Mouse (Mus musculus) cerebellum, postnatal 4 days (tissue): Measurements from ENCODE around the gene Gpr39.

ENCODE experiments used
- DNase-seq, 2 experiments: peaks; one replicate each; pipeline ENCODE4 v3.0.0; 2022; ENCODE audit warnings: low spot score in 2 of 2, mixed read lengths in 1 of 2

Gpr39 gene

GRCm38 (mm10) chr1:125808426-125808825 lies 131.6 kb downstream of the Gpr39 start:
- DNase-seq = peak in 1 of 2 experiments; percentile 8

GRCm38 (mm10) chr1:125813141-125813782 lies 136.5 kb downstream of the Gpr39 start:
- DNase-seq = no peak

- no peak for DNase-seq
These were observed 144.3 kb downstream of the Gpr39 start for GRCm38 (mm10) chr1:125821101-125821500.

GRCm38 (mm10) chr1:125823611-125824010 lies 146.8 kb downstream of the Gpr39 start:
- no peak for DNase-seq

GRCm38 (mm10) chr1:125837507-125837906 lies 160.7 kb downstream of the Gpr39 start:
- no peak for DNase-seq

GRCm38 (mm10) chr1:125839746-125840392 lies 163.1 kb downstream of the Gpr39 start:
- DNase-seq = peak in 1 of 2 experiments; percentile 45

- DNase-seq = no peak
These were observed 177.9 kb downstream of the Gpr39 start for GRCm38 (mm10) chr1:125854646-125855045.

- no peak for DNase-seq
These were observed 181.8 kb downstream of the Gpr39 start for GRCm38 (mm10) chr1:125858631-125859030.

GRCm38 (mm10) chr1:125870056-125870455 lies 193.3 kb downstream of the Gpr39 start:
- no peak for DNase-seq

GRCm38 (mm10) chr1:125893158-125893557 lies 216.4 kb downstream of the Gpr39 start:
- no peak for DNase-seq

- DNase-seq = peak in 1 of 2 experiments; percentile 29
These were observed 233.5 kb downstream of the Gpr39 start for GRCm38 (mm10) chr1:125910211-125910870.

GRCm38 (mm10) chr1:125910871-125911265 lies 234.1 kb downstream of the Gpr39 start:
- no peak for DNase-seq

- peak; percentile 23 to 36 for DNase-seq
These were observed 234.6 kb downstream of the Gpr39 start for GRCm38 (mm10) chr1:125911337-125911900.

GRCm38 (mm10) chr1:125911901-125912445 lies 235.2 kb downstream of the Gpr39 start:
- peak in 1 of 2 experiments; percentile 31 for DNase-seq

GRCm38 (mm10) chr1:125912601-125913600 lies 236.1 kb downstream of the Gpr39 start, which contains the start of gene Lypd1:
Gene Lypd1, minus strand, starts transcription at chr1:125913101.
- no peak for DNase-seq

- no peak for DNase-seq
These were observed 243.9 kb downstream of the Gpr39 start for GRCm38 (mm10) chr1:125920696-125921095.

GRCm38 (mm10) chr1:125923062-125923461 lies 246.3 kb downstream of the Gpr39 start:
- no peak for DNase-seq
